Mouse (Mus musculus): ENCODE data around the gene Wfdc10. TPM values are rescaled to one million over a fixed set of nuclear protein-coding genes. Genes with fewer than 3 reads are reported as not detected.

Wfdc10 gene
- polyA plus RNA-seq (2014; fragmentation: Illumina TruSeq; extraction: RNeasy Lipid Tissue Mini Kit (QIAGEN cat#74804)): 4.0 TPM

GRCm38 (mm10) chr2:164655858-164656257, at the start of gene Wfdc10:
Gene Wfdc10, plus strand, starts transcription at chr2:164656046.

GRCm38 (mm10) chr2:164613471-164613870, 42.4 kb upstream of the Wfdc10 start, which contains the start of the genes Wfdc6b and Wfdc8:
Gene Wfdc6b, plus strand, starts transcription at chr2:164613522.
Gene Wfdc8, minus strand, starts transcription at chr2:164613626.

GRCm38 (mm10) chr2:164638696-164639095, 17.1 kb upstream of the Wfdc10 start, which contains the start of gene Wfdc16:
Gene Wfdc16, minus strand, starts transcription at chr2:164638796.

GRCm38 (mm10) chr2:164656483-164656882, 637 bp downstream of the Wfdc10 start, which contains the start of gene Wfdc9:
Gene Wfdc9, minus strand, starts transcription at chr2:164656583.

GRCm38 (mm10) chr2:164673987-164674386, 18.1 kb downstream of the Wfdc10 start, which contains the start of gene Wfdc11:
Gene Wfdc11, minus strand, starts transcription at chr2:164674087.

GRCm38 (mm10) chr2:164684807-164685206, 29.0 kb downstream of the Wfdc10 start, which contains the start of gene Wfdc13:
Gene Wfdc13, plus strand, starts transcription at chr2:164685107.

GRCm38 (mm10) chr2:164698201-164698600, 42.4 kb downstream of the Wfdc10 start, which contains the start of gene Spint4:
Gene Spint4, plus strand, starts transcription at chr2:164698501.

Other genes with a start within 250 kb of the Wfdc10 start
- gene Sdc4, start 212.2 kb upstream of the Wfdc10 start, polyA plus RNA-seq (2014; fragmentation: Illumina TruSeq; extraction: RNeasy Lipid Tissue Mini Kit (QIAGEN cat#74804)): 107 TPM
- gene Sys1, start 199.1 kb upstream of the Wfdc10 start, polyA plus RNA-seq (2014; fragmentation: Illumina TruSeq; extraction: RNeasy Lipid Tissue Mini Kit (QIAGEN cat#74804)): 8.4 TPM
- gene Gm20458, start 195.1 kb upstream of the Wfdc10 start, polyA plus RNA-seq (2014; fragmentation: Illumina TruSeq; extraction: RNeasy Lipid Tissue Mini Kit (QIAGEN cat#74804)): not detected
- gene Trp53tg5, start 182.3 kb upstream of the Wfdc10 start, polyA plus RNA-seq (2014; fragmentation: Illumina TruSeq; extraction: RNeasy Lipid Tissue Mini Kit (QIAGEN cat#74804)): not detected
- 4.7 TPM for gene Dbndd2, start 169.9 kb upstream of the Wfdc10 start, polyA plus RNA-seq (2014; fragmentation: Illumina TruSeq; extraction: RNeasy Lipid Tissue Mini Kit (QIAGEN cat#74804))
- gene Pigt, start 158.5 kb upstream of the Wfdc10 start, polyA plus RNA-seq (2014; fragmentation: Illumina TruSeq; extraction: RNeasy Lipid Tissue Mini Kit (QIAGEN cat#74804)): 8.6 TPM
- 1.8 TPM for gene Wfdc2, start 93.6 kb upstream of the Wfdc10 start, polyA plus RNA-seq (2014; fragmentation: Illumina TruSeq; extraction: RNeasy Lipid Tissue Mini Kit (QIAGEN cat#74804))
- not detected for gene Spint3, start 82.6 kb upstream of the Wfdc10 start, polyA plus RNA-seq (2014; fragmentation: Illumina TruSeq; extraction: RNeasy Lipid Tissue Mini Kit (QIAGEN cat#74804))
- 0.66 TPM for gene Wfdc6a, start 70.6 kb upstream of the Wfdc10 start, polyA plus RNA-seq (2014; fragmentation: Illumina TruSeq; extraction: RNeasy Lipid Tissue Mini Kit (QIAGEN cat#74804))
- not detected for gene Eppin, start 62.5 kb upstream of the Wfdc10 start, polyA plus RNA-seq (2014; fragmentation: Illumina TruSeq; extraction: RNeasy Lipid Tissue Mini Kit (QIAGEN cat#74804))
- not detected for gene Wfdc6b, start 42.5 kb upstream of the Wfdc10 start, polyA plus RNA-seq (2014; fragmentation: Illumina TruSeq; extraction: RNeasy Lipid Tissue Mini Kit (QIAGEN cat#74804))
- not detected for gene Wfdc8, start 42.4 kb upstream of the Wfdc10 start, polyA plus RNA-seq (2014; fragmentation: Illumina TruSeq; extraction: RNeasy Lipid Tissue Mini Kit (QIAGEN cat#74804))
- gene Wfdc16, start 17.2 kb upstream of the Wfdc10 start, polyA plus RNA-seq (2014; fragmentation: Illumina TruSeq; extraction: RNeasy Lipid Tissue Mini Kit (QIAGEN cat#74804)): not detected
- not detected for gene Wfdc9, start 537 bp downstream of the Wfdc10 start, polyA plus RNA-seq (2014; fragmentation: Illumina TruSeq; extraction: RNeasy Lipid Tissue Mini Kit (QIAGEN cat#74804))
- not detected for gene Wfdc11, start 18.0 kb downstream of the Wfdc10 start, polyA plus RNA-seq (2014; fragmentation: Illumina TruSeq; extraction: RNeasy Lipid Tissue Mini Kit (QIAGEN cat#74804))
- not detected for gene Wfdc13, start 29.1 kb downstream of the Wfdc10 start, polyA plus RNA-seq (2014; fragmentation: Illumina TruSeq; extraction: RNeasy Lipid Tissue Mini Kit (QIAGEN cat#74804))
- not detected for gene Spint4, start 42.5 kb downstream of the Wfdc10 start, polyA plus RNA-seq (2014; fragmentation: Illumina TruSeq; extraction: RNeasy Lipid Tissue Mini Kit (QIAGEN cat#74804))
- gene Spint5, start 59.3 kb downstream of the Wfdc10 start, polyA plus RNA-seq (2014; fragmentation: Illumina TruSeq; extraction: RNeasy Lipid Tissue Mini Kit (QIAGEN cat#74804)): not detected
- 0.57 TPM for gene Wfdc3, start 89.9 kb downstream of the Wfdc10 start, polyA plus RNA-seq (2014; fragmentation: Illumina TruSeq; extraction: RNeasy Lipid Tissue Mini Kit (QIAGEN cat#74804))
- gene Dnttip1, start 89.9 kb downstream of the Wfdc10 start, polyA plus RNA-seq (2014; fragmentation: Illumina TruSeq; extraction: RNeasy Lipid Tissue Mini Kit (QIAGEN cat#74804)): 5.2 TPM
- 21.0 TPM for gene Ube2c, start 113.9 kb downstream of the Wfdc10 start, polyA plus RNA-seq (2014; fragmentation: Illumina TruSeq; extraction: RNeasy Lipid Tissue Mini Kit (QIAGEN cat#74804))
- gene Tnnc2, start 123.9 kb downstream of the Wfdc10 start, polyA plus RNA-seq (2014; fragmentation: Illumina TruSeq; extraction: RNeasy Lipid Tissue Mini Kit (QIAGEN cat#74804)): not detected
- 2.3 TPM for gene Snx21, start 129.8 kb downstream of the Wfdc10 start, polyA plus RNA-seq (2014; fragmentation: Illumina TruSeq; extraction: RNeasy Lipid Tissue Mini Kit (QIAGEN cat#74804))
- gene Acot8, start 148.8 kb downstream of the Wfdc10 start, polyA plus RNA-seq (2014; fragmentation: Illumina TruSeq; extraction: RNeasy Lipid Tissue Mini Kit (QIAGEN cat#74804)): not detected
- gene Zswim3, start 149.1 kb downstream of the Wfdc10 start, polyA plus RNA-seq (2014; fragmentation: Illumina TruSeq; extraction: RNeasy Lipid Tissue Mini Kit (QIAGEN cat#74804)): 3.5 TPM
- gene Zswim1, start 166.6 kb downstream of the Wfdc10 start, polyA plus RNA-seq (2014; fragmentation: Illumina TruSeq; extraction: RNeasy Lipid Tissue Mini Kit (QIAGEN cat#74804)): 3.2 TPM
- gene Spata25, start 172.5 kb downstream of the Wfdc10 start, polyA plus RNA-seq (2014; fragmentation: Illumina TruSeq; extraction: RNeasy Lipid Tissue Mini Kit (QIAGEN cat#74804)): not detected
- 36.8 TPM for gene Ctsa, start 176.8 kb downstream of the Wfdc10 start, polyA plus RNA-seq (2014; fragmentation: Illumina TruSeq; extraction: RNeasy Lipid Tissue Mini Kit (QIAGEN cat#74804))
- not detected for gene Neurl2, start 177.4 kb downstream of the Wfdc10 start, polyA plus RNA-seq (2014; fragmentation: Illumina TruSeq; extraction: RNeasy Lipid Tissue Mini Kit (QIAGEN cat#74804))
- gene Pltp, start 201.7 kb downstream of the Wfdc10 start, polyA plus RNA-seq (2014; fragmentation: Illumina TruSeq; extraction: RNeasy Lipid Tissue Mini Kit (QIAGEN cat#74804)): 3.1 TPM
- 4.6 TPM for gene Pcif1, start 223.3 kb downstream of the Wfdc10 start, polyA plus RNA-seq (2014; fragmentation: Illumina TruSeq; extraction: RNeasy Lipid Tissue Mini Kit (QIAGEN cat#74804))

All from ovary, adult 10 weeks (tissue).